Mouse (Mus musculus): ENCODE data around the gene Ndufs1. TPM values are rescaled to one million over a fixed set of nuclear protein-coding genes. Genes with fewer than 3 reads are reported as not detected.
A peak's percentile ranks its signal among the peaks of the same experiment; 100 is the strongest.
"Not testable (repeated sequence)": the region's sequence is repeated elsewhere in the genome, so short reads cannot be mapped to it uniquely, and the experiment has no call there.

The Ndufs1 gene
- polyA plus RNA-seq, 1 experiment from 2014 or later = 137 TPM

GRCm38 (mm10) chr1:63190851-63191250 lies 14.2 kb upstream of the Ndufs1 start:
- H3K36me3 ChIP-seq (ENCODE audit: control insufficient read depth, insufficient read depth, low read length) = no peaks in the 10 kb centered on the region
- no peak for ATAC-seq (ENCODE audit: insufficient read depth, low FRiP score)
- no peak overlapping the region for H3K4me2 ChIP-seq (ENCODE audit: low read depth, low read length)
- H3K27ac ChIP-seq (ENCODE audit: low read length) = no peak overlapping the region
- no peak overlapping the region for H3K4me3 ChIP-seq (replicated peaks; ENCODE audit: low read length)
- 0 out of 2 replicates have a peak, but pooled peaks cover 1% of the 10 kb centered on the region for H3K4me1 ChIP-seq (ENCODE audit: control insufficient read depth, insufficient read depth, low read length)
- H3K9me3 ChIP-seq (replicated peaks; ENCODE audit: control insufficient read depth, low read length) = no peaks in the 10 kb centered on the region
- H3K9ac ChIP-seq (ENCODE audit: low read length) = no peak overlapping the region
- 49% methylated on average over 8 of the region's 8 CpGs for WGBS
- no peaks in the 10 kb centered on the region for H3K27me3 ChIP-seq (ENCODE audit: control insufficient read depth, insufficient read depth, low read length)

DNA sequence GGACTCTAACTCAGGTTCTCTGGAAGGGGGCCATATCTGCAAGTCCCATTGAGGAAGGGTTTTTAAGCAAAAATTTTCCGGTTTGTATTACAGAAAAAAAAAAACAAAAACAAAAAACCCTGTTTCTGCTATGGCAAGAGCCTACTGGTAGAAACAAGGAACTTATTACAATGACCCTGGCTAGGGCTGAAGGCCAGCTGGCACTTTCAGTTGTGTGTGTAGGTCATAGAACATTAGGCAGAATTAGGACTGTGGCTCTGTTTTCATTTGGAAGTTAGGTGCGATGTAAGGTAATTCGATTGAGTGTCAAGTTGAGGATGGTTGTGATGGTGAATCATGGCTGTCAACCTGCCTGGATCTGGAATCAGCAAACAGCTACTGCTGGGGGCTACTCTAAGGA lies 11.9 kb upstream of the Ndufs1 start:
- ATAC-seq (ENCODE audit: insufficient read depth, low FRiP score) = no peak
- Histone ChIP-seq H3K36me3 (ENCODE audit: control insufficient read depth, insufficient read depth, low read length) (no peaks in the 10 kb centered on the region), H3K27ac (ENCODE audit: low read length) (no peak overlapping the region), H3K4me2 (ENCODE audit: low read depth, low read length) (no peak overlapping the region), H3K9ac (ENCODE audit: low read length) (no peak overlapping the region), H3K4me1 (ENCODE audit: control insufficient read depth, insufficient read depth, low read length) (no peaks in the 10 kb centered on the region), H3K9me3 (replicated peaks; ENCODE audit: control insufficient read depth, low read length) (no peaks in the 10 kb centered on the region), H3K4me3 (replicated peaks; ENCODE audit: low read length) (no peak overlapping the region), H3K27me3 (ENCODE audit: control insufficient read depth, insufficient read depth, low read length) (no peaks in the 10 kb centered on the region)
- WGBS = 81% methylated on average over 3 of the region's 3 CpGs

DNA sequence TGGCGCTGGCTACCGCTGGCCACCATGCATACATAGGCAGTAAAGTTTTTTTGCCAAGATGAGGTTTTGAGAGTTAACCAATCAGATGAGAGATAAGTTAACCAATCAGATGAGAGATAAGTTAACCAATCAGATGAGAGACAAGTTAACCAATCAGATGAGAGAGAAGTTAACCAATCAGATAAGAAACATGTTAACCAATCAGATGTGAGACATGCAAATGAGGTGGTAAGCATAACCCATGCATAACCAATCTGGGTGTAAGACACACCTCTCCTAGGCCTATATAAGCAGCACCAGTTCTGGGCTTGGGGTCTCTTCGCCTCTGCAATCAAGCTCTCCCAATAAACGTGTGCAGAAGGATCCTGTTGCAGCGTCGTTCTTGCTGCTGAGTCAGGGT lies 8.8 kb upstream of the Ndufs1 start:
- not testable (repeated sequence) for H3K27ac ChIP-seq (ENCODE audit: low read length); H3K9me3 ChIP-seq (replicated peaks; ENCODE audit: control insufficient read depth, low read length); H3K4me2 ChIP-seq (ENCODE audit: low read depth, low read length); H3K27me3 ChIP-seq (ENCODE audit: control insufficient read depth, insufficient read depth, low read length); H3K36me3 ChIP-seq (ENCODE audit: control insufficient read depth, insufficient read depth, low read length); H3K4me1 ChIP-seq (ENCODE audit: control insufficient read depth, insufficient read depth, low read length); H3K9ac ChIP-seq (ENCODE audit: low read length); H3K4me3 ChIP-seq (replicated peaks; ENCODE audit: low read length); ATAC-seq (ENCODE audit: insufficient read depth, low FRiP score)
- 93% methylated on average over 6 of the region's 6 CpGs for WGBS

- Histone ChIP-seq H3K9me3 (replicated peaks; ENCODE audit: control insufficient read depth, low read length) (no peaks in the 10 kb centered on the region), H3K27me3 (ENCODE audit: control insufficient read depth, insufficient read depth, low read length) (no peaks in the 10 kb centered on the region), H3K9ac (ENCODE audit: low read length) (no peak overlapping the region), H3K36me3 (ENCODE audit: control insufficient read depth, insufficient read depth, low read length) (peaks cover 16% of the 10 kb centered on the region; the same call in 1 of the 2 replicates), H3K4me3 (replicated peaks; ENCODE audit: low read length) (no peak overlapping the region), H3K4me1 (ENCODE audit: control insufficient read depth, insufficient read depth, low read length) (peaks cover 6% of the 10 kb centered on the region), H3K4me2 (ENCODE audit: low read depth, low read length) (no peak overlapping the region), H3K27ac (ENCODE audit: low read length) (no peak overlapping the region)
- WGBS = 58% methylated on average over 10 of the region's 10 CpGs
- ATAC-seq (ENCODE audit: insufficient read depth, low FRiP score) = no peak
These were observed 6.1 kb upstream of the Ndufs1 start for GRCm38 (mm10) chr1:63182636-63183270.

DNA sequence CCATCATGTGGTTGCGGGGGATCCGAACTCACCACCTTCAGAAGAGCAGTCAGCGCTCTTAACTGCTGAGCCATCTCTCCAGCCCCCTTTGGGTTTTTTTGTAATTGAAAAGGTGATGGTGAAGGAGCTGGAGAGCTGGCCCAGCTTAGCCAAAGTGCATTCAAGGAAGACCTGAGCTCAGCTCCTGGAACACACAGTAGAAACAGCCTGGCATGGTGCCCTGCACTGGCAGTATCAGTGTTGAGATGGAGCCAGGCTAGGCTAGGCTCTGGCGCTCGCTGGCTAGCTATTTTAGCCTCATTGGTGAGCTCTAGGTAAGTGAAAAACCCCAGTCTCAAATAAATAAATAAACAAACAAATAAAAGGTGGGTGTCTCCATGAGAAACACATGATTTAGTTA lies 5.6 kb upstream of the Ndufs1 start:
- no peak overlapping the region for H3K4me2 ChIP-seq (ENCODE audit: low read depth, low read length)
- no peak overlapping the region for H3K9ac ChIP-seq (ENCODE audit: low read length)
- H3K4me1 ChIP-seq (ENCODE audit: control insufficient read depth, insufficient read depth, low read length) = peaks cover 8% of the 10 kb centered on the region
- H3K27me3 ChIP-seq (ENCODE audit: control insufficient read depth, insufficient read depth, low read length) = no peaks in the 10 kb centered on the region
- ATAC-seq (ENCODE audit: insufficient read depth, low FRiP score) = no peak
- H3K36me3 ChIP-seq (ENCODE audit: control insufficient read depth, insufficient read depth, low read length) = peaks cover 16% of the 10 kb centered on the region; the same call in 1 of the 2 replicates
- WGBS = 85% methylated on average over 4 of the region's 5 CpGs
- H3K9me3 ChIP-seq (replicated peaks; ENCODE audit: control insufficient read depth, low read length) = no peaks in the 10 kb centered on the region
- no peak overlapping the region for H3K4me3 ChIP-seq (replicated peaks; ENCODE audit: low read length)
- no peak overlapping the region for H3K27ac ChIP-seq (ENCODE audit: low read length)

DNA sequence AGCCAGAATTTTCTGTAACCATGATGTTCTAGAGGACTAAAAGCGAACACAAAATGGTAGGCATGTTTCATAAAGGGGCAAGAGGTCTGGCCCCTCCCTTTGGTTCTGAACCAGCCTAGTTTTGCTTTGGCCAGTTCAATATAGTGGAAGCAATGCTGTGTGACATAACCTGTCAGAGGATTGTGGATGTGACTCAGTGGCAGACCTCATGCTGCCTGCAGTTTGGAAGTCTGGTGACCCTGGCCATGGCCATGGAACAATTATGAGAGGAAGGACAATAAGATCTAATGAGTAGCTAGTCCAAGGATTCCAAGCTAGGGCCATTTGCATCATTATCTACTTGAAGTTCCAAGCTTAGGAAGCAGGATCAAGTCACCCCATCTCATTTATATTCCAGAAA lies 4.8 kb upstream of the Ndufs1 start:
- Histone ChIP-seq H3K27me3 (ENCODE audit: control insufficient read depth, insufficient read depth, low read length) (no peaks in the 10 kb centered on the region), H3K4me2 (ENCODE audit: low read depth, low read length) (no peak overlapping the region), H3K27ac (ENCODE audit: low read length) (no peak overlapping the region), H3K4me3 (replicated peaks; ENCODE audit: low read length) (no peak overlapping the region), H3K36me3 (ENCODE audit: control insufficient read depth, insufficient read depth, low read length) (peaks cover 16% of the 10 kb centered on the region; the same call in 1 of the 2 replicates), H3K9ac (ENCODE audit: low read length) (no peak overlapping the region), H3K4me1 (ENCODE audit: control insufficient read depth, insufficient read depth, low read length) (peaks cover 8% of the 10 kb centered on the region), H3K9me3 (replicated peaks; ENCODE audit: control insufficient read depth, low read length) (no peaks in the 10 kb centered on the region)
- WGBS = 96% methylated on average over 1 of the region's 1 CpGs
- no peak for ATAC-seq (ENCODE audit: insufficient read depth, low FRiP score)

GRCm38 (mm10) chr1:63181019-63181418 lies 4.4 kb upstream of the Ndufs1 start:
- Histone ChIP-seq H3K4me2 (ENCODE audit: low read depth, low read length) (no peak overlapping the region), H3K4me1 (ENCODE audit: control insufficient read depth, insufficient read depth, low read length) (peaks cover 8% of the 10 kb centered on the region), H3K9ac (ENCODE audit: low read length) (no peak overlapping the region), H3K36me3 (ENCODE audit: control insufficient read depth, insufficient read depth, low read length) (peaks cover 16% of the 10 kb centered on the region; the same call in 1 of the 2 replicates), H3K27me3 (ENCODE audit: control insufficient read depth, insufficient read depth, low read length) (no peaks in the 10 kb centered on the region), H3K9me3 (replicated peaks; ENCODE audit: control insufficient read depth, low read length) (no peaks in the 10 kb centered on the region), H3K27ac (ENCODE audit: low read length) (no peak overlapping the region), H3K4me3 (replicated peaks; ENCODE audit: low read length) (no peak overlapping the region)
- 1% methylated on average over 3 of the region's 3 CpGs for WGBS
- ATAC-seq (ENCODE audit: insufficient read depth, low FRiP score) = peak; percentile 75

- H3K4me2 ChIP-seq (ENCODE audit: low read depth, low read length); ATAC-seq (ENCODE audit: insufficient read depth, low FRiP score); H3K9me3 ChIP-seq (replicated peaks; ENCODE audit: control insufficient read depth, low read length); H3K27ac ChIP-seq (ENCODE audit: low read length); H3K4me3 ChIP-seq (replicated peaks; ENCODE audit: low read length); H3K27me3 ChIP-seq (ENCODE audit: control insufficient read depth, insufficient read depth, low read length); H3K9ac ChIP-seq (ENCODE audit: low read length): not testable (repeated sequence)
- Histone ChIP-seq H3K36me3 (ENCODE audit: control insufficient read depth, insufficient read depth, low read length) (peaks cover 16% of the 10 kb centered on the region; the same call in 1 of the 2 replicates), H3K4me1 (ENCODE audit: control insufficient read depth, insufficient read depth, low read length) (peaks cover 11% of the 10 kb centered on the region)
- WGBS = 68% methylated on average over 4 of the region's 4 CpGs
These were observed 3.9 kb upstream of the Ndufs1 start for GRCm38 (mm10) chr1:63180575-63180974.

- Histone ChIP-seq H3K4me1 (ENCODE audit: control insufficient read depth, insufficient read depth, low read length) (peaks cover 15% of the 10 kb centered on the region), H3K27me3 (ENCODE audit: control insufficient read depth, insufficient read depth, low read length) (no peaks in the 10 kb centered on the region), H3K9ac (ENCODE audit: low read length) (no peak overlapping the region), H3K27ac (ENCODE audit: low read length) (no peak overlapping the region), H3K4me3 (replicated peaks; ENCODE audit: low read length) (no peak overlapping the region), H3K36me3 (ENCODE audit: control insufficient read depth, insufficient read depth, low read length) (peaks cover 16% of the 10 kb centered on the region; the same call in 1 of the 2 replicates), H3K9me3 (replicated peaks; ENCODE audit: control insufficient read depth, low read length) (no peaks in the 10 kb centered on the region), H3K4me2 (ENCODE audit: low read depth, low read length) (no peak overlapping the region)
- 95% methylated on average over 4 of the region's 4 CpGs for WGBS
- no peak for ATAC-seq (ENCODE audit: insufficient read depth, low FRiP score)
These were observed 3.5 kb upstream of the Ndufs1 start for GRCm38 (mm10) chr1:63180122-63180521.

Measured in stomach, embryonic 16.5 days (tissue).